Mouse (Mus musculus) brain, embryonic 14.5 days (tissue): ENCODE data around the gene Plce1.

ENCODE experiments used
- CTCF ChIP-seq: fragments of 200-500 bp; IDR thresholded peaks from 2 replicates; pipeline ENCODE4 v1.5.1; 2012; ENCODE audit warnings: inconsistent platforms, mild to moderate bottlenecking, moderate library complexity, borderline replicate concordance; ENCODE audit not compliant: insufficient read depth, insufficient read length; ENCODE audit errors: extremely low read depth
- POLR2A ChIP-seq: fragments of 200-500 bp; IDR thresholded peaks from 2 replicates; pipeline ENCODE4 v1.6.1; 2012; ENCODE audit warnings: mild to moderate bottlenecking, inconsistent platforms, borderline replicate concordance; ENCODE audit not compliant: poor library complexity, insufficient read depth, insufficient read length, severe bottlenecking; ENCODE audit errors: extremely low read depth

DNA sequence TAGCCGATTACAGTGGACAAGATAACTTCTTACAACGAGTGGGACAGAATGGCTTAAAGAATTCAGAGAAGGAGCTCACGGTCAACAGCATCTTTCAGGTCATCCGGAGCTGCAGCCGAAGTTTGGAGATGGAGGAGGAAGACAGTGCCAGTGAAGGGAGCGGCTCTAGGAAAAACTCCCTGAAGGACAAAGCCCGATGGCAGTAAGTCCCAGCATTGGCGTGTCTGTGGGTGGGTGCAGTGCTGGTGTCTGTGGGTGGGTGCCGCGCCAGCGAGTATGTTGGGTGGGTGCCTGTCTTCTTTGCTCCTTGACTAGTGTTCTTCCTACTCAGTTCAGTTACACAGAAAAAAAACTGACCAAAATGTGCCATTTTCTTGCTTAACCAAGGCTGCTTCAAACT lies 224.3 kb downstream of the Plce1 start:
- TF ChIP-seq POLR2A, result no peak
- no peak for TF ChIP-seq CTCF
